Mouse (Mus musculus): ENCODE measurements at regions not wholly inside any gene's neighbourhood (a gene's known extent, or its start where the extent isn't known, plus 50 kb on each side); places are given as distances from the start of the nearest gene placed in this dataset.

- DNase-seq: no peak
Measured at GRCm38 (mm10) chrX:166725761-166726503, 140.4 kb upstream of the Egfl6 start.

DNA sequence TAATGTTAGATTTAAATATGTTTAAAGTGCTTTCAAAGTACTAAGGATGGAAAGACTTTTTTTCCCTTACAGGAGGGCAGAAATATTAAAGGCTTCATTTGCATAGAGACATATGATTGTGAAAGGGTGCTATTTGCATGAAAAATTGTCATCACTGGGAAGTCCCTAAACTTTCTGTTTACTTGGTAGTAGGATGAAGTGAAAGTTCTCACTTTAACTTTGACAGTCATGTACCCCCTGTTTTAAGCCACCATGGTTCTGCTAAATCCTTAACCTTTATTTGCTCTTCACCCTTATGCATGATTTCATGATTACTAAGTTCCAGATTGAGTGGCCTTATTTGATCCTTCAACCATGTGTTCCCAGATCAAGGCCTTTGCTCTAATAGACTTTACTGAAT is 132.6 kb upstream of the Egfl6 start:
- no peak for DNase-seq

GRCm38 (mm10) chrX:166709306-166709705 is 123.8 kb upstream of the Egfl6 start:
- DNase-seq: no peak

- no peak for DNase-seq
Measured at GRCm38 (mm10) chrX:166708106-166708505, 122.6 kb upstream of the Egfl6 start.

- no peak for DNase-seq
Measured at GRCm38 (mm10) chrX:166707029-166707428, 121.5 kb upstream of the Egfl6 start.

DNA sequence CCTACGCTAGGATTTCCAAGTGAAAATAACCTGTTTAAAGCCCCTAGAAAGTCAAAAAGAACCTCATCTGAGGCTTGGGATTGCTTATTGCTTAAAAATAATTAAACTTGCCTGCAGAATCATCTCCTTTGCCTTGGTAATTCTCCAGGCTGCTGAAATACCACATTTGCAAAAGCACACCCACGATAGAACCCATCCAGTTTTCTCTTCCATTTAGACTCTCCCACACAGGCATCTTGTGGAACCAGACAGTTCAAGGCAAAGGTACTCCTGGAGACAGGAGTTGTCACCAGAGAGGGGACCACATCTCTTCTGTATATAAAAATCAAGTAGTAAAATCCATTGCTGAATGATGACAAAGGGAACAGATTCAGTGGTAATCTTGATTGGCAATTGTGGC is 118.8 kb upstream of the Egfl6 start:
- no peak for DNase-seq

DNA sequence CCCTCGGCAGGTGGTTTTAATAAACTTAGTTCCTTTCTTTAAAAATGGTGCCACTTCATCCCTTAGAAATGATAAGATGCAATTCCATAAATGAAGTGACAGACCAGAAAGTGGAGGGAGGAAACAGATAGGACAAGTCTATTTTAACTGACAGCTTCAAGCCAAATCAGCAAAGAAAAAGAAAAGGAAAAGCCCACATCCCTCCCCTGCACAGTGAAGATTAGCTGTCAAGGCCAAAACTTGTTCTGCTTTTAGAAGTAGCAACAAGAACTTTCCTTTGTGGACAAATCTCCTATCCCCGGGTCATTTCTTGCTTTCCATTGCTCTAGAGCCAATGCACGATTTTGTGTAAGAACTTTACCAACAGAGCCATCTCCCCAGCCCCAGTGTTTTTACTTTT is 108.7 kb upstream of the Egfl6 start:
- DNase-seq: no peak

GRCm38 (mm10) chrX:166688779-166689178 is 103.3 kb upstream of the Egfl6 start:
- DNase-seq: no peak

GRCm38 (mm10) chrX:166673404-166673803 is 87.9 kb upstream of the Egfl6 start:
- no peak for DNase-seq

GRCm38 (mm10) chrX:166672617-166673016 is 87.1 kb upstream of the Egfl6 start:
- no peak for DNase-seq

DNA sequence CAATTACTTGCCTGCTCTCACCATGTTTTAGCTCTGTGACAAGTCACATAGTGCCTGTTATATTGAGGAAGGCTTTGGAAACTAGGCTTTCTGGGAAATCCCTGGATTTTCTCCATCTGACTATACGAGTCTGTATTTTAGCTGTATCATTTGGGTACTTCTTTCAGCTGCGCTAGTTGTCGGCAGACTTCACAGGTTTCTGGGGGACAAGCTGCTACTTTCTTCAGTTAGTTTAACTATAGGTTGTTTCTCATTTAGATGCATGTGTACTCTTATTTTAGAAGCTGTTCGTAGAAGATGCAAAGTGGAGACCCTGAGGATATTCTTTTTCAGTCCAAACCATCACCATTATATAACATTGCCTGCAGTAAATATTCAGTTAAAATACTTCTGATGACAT is 86.3 kb upstream of the Egfl6 start:
- no peak for DNase-seq

DNA sequence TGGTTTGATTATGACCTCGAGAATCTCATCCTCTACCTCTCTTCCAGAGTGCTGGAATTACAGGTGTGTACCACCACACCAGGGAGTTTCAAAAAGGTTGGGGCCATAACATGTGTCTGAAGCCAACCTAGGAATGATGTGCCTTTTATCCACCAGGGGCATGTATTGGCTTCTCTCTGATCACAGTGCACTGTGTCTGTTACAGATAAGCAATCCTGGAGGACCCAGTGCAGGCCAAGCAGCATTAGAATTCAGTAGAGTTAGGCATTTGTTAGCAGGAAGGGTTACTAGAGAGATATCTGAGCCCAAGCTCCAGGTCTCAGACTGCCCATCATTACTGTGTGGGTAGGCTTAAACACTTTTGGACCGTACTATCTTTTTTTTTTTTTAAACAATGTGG is 80.8 kb upstream of the Egfl6 start:
- DNase-seq: no peak

DNA sequence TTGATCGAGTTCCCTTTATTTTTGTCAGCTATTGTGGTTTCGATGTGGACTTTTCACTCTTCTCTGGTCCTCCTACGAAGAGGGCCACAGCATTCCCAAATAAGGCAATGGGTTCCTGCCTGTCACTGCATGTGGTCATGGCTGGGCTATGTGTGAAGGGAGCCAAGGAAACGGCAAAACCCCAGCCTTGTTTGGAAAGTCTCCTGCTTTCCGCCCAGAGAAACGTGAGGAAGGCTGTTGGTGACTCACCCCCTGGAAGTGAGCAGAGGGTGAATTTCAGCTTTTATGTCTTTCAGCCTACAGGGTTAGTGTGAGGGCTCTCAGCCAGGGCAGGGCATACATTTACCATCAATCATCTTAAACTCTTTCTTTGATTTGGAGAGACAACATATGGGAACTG is 76.3 kb upstream of the Egfl6 start:
- peak; percentile 8 for DNase-seq

- DNase-seq: peak; percentile 65
Measured at GRCm38 (mm10) chrX:166661043-166661718, 75.7 kb upstream of the Egfl6 start.

- DNase-seq: no peak
Measured at GRCm38 (mm10) chrX:166660715-166661042, 75.2 kb upstream of the Egfl6 start.

GRCm38 (mm10) chrX:166652400-166652799 is 66.9 kb upstream of the Egfl6 start:
- DNase-seq: no peak

DNA sequence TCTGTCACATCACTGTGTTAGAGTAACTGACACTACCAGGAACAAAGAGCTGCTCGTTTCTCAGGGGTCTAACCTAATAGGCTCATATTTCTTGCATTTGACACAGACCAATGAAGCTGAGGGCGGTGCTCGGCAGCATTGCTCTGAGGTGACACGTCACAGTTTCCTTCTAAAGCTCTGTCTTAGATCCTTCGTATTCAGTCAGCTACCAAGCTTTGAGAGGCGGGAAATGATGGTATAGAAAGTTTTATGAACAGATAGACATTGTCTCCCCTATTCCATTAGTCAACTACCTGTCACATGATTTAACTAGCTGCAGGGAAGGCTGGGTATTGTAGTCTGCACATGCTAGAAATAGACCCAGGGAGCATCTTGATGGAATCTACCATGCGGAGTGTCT is 60.2 kb upstream of the Egfl6 start:
- DNase-seq: no peak

DNA sequence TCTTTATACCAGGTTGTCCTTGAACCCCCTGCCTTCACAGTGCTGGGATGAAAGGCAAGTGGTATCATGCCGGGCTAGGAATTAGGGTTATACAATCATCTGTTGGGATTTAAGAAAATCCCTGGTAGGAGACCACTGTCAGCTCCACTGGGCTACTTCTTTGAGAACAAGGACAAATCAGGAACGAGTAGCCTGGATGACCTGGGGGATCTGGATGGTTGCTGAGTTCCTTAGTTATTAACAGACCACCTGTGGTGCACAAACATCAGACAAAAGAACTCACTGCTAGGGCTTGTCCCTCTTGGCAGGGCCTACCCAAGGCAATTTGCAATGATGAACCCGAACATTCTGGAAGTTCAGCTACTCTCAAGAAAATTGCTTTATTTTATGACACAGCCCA is 55.7 kb upstream of the Egfl6 start:
- no peak for DNase-seq

DNA sequence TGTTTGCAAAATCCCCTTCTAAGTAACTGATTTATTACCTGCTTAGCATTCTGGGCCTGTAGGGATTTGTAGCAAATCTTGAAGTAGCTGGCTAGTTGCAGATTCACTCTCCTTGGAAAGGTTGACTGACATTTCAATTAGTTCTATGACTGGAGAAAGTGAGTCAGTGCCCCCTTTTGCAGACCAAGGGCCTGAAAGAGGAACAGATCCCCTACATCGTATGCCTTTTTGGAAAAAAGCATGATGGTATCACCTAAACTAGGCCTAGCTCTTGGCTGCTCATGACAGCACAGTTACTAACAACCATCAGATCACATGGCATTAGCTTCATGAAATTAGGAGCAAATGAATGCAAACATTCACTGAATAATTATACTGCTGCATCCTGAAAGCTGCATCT is 54.7 kb upstream of the Egfl6 start:
- DNase-seq: no peak
